Mouse (Mus musculus): ENCODE results near the gene Itgb4. TPM values are rescaled to one million over a fixed set of nuclear protein-coding genes. Genes with fewer than 3 reads are reported as not detected.
A peak's percentile ranks its signal among the peaks of the same experiment; 100 is the strongest.
"Not testable (repeated sequence)": the region's sequence is repeated elsewhere in the genome, so short reads cannot be mapped to it uniquely, and the experiment has no call there.

Gene Itgb4
- polyA plus RNA-seq, 1 experiment from 2014 or later, result 0.40 TPM

DNA sequence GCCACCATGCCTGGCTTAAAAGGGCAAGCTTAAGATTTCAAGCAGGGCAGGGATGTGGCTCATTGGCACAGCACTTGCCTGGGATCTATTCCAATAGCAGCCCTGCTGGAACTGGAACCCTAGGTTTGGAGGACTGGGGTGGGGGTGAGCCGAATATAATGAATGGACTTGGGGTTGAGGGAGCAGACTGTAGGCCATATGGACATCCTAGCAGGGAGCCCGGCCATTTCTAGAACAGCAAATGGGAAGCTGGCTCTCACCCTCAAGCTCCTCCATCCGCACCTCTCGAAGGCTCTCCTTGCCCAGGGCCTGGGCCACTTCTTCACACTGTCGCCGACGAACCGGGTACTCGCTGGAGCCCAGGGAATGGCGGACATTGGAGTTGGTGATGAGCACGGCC is 35.2 kb downstream of the Itgb4 start:
- no peak overlapping the region for H3K27ac ChIP-seq (ENCODE audit: low read length)
- no peak overlapping the region for H3K4me3 ChIP-seq (ENCODE audit: low read depth, low read length)
- ATAC-seq (ENCODE audit: low read depth), result no peak
- peaks cover 27% of the 10 kb centered on the region for H3K4me1 ChIP-seq (ENCODE audit: control insufficient read depth, low read depth, low read length)
- WGBS (ENCODE audit: insufficient replicate concordance), result 78% methylated on average over 11 of the region's 11 CpGs
- H3K4me2 ChIP-seq (ENCODE audit: low read depth, low read length), result no peak overlapping the region
- H3K9me3 ChIP-seq (replicated peaks; ENCODE audit: control insufficient read depth, low read length), result no peaks in the 10 kb centered on the region
- 0 out of 2 replicates have a peak, but pooled peaks cover 3% of the 10 kb centered on the region for H3K36me3 ChIP-seq (ENCODE audit: control insufficient read depth, insufficient read depth)
- peaks cover 12% of the 10 kb centered on the region for H3K27me3 ChIP-seq (ENCODE audit: control insufficient read depth, insufficient read depth, low read depth, low read length)
- no peak overlapping the region for H3K9ac ChIP-seq (ENCODE audit: low read depth, low read length)

DNA sequence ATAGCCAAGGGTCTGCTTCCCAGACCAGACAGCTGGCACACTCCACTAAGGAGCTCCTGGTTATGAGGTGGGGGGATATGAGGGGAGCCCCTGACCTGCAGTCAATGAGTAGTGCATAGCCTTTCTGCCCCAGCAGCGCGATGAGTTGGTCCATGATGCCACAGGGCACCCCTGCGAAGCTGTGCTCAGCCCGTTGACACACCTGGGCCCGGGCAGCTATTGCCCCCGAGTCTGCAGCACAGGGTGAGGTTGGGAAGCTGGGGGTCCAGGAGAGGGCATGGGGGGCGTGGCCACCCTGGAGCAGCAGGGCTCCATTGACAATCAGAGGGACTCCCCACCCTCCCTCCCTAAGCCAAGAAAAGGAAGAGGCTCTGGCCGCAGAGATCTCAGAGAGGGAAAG is 35.6 kb downstream of the Itgb4 start:
- no peak overlapping the region for H3K9ac ChIP-seq (ENCODE audit: low read depth, low read length)
- H3K27me3 ChIP-seq (ENCODE audit: control insufficient read depth, insufficient read depth, low read depth, low read length), result peaks cover 12% of the 10 kb centered on the region
- no peak for ATAC-seq (ENCODE audit: low read depth)
- H3K27ac ChIP-seq (ENCODE audit: low read length), result no peak overlapping the region
- H3K36me3 ChIP-seq (ENCODE audit: control insufficient read depth, insufficient read depth), result 0 out of 2 replicates have a peak, but pooled peaks cover 3% of the 10 kb centered on the region
- peaks cover 23% of the 10 kb centered on the region for H3K4me1 ChIP-seq (ENCODE audit: control insufficient read depth, low read depth, low read length)
- H3K4me3 ChIP-seq (ENCODE audit: low read depth, low read length), result no peak overlapping the region
- WGBS (ENCODE audit: insufficient replicate concordance), result 74% methylated on average over 8 of the region's 8 CpGs
- no peak overlapping the region for H3K4me2 ChIP-seq (ENCODE audit: low read depth, low read length)
- H3K9me3 ChIP-seq (replicated peaks; ENCODE audit: control insufficient read depth, low read length), result no peaks in the 10 kb centered on the region

DNA sequence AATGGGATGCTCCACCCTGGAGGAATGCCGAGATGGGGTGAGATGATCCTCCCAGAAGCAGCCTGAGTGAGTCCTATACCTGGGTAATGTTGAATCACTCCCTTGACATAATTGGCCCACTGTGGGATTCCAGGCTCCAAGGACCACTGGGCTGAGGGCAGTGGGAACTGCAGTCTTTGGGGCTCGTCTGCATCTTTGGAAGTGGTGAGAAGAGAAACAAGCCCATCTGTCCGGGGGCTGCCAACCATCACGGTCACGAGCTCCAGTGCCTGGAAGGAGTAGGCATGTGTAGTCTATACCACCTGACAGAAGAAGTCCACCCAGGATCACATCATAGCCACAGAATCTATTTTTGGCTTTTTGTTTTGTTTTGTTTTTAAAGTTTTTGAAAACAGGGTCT is 36.4 kb downstream of the Itgb4 start:
- Histone ChIP-seq H3K9ac (ENCODE audit: low read depth, low read length) (no peak overlapping the region), H3K27ac (ENCODE audit: low read length) (no peak overlapping the region), H3K4me1 (ENCODE audit: control insufficient read depth, low read depth, low read length) (peaks cover 16% of the 10 kb centered on the region), H3K27me3 (ENCODE audit: control insufficient read depth, insufficient read depth, low read depth, low read length) (peaks cover 12% of the 10 kb centered on the region), H3K9me3 (replicated peaks; ENCODE audit: control insufficient read depth, low read length) (no peaks in the 10 kb centered on the region), H3K36me3 (ENCODE audit: control insufficient read depth, insufficient read depth) (0 out of 2 replicates have a peak, but pooled peaks cover 3% of the 10 kb centered on the region), H3K4me3 (ENCODE audit: low read depth, low read length) (no peak overlapping the region), H3K4me2 (ENCODE audit: low read depth, low read length) (no peak overlapping the region)
- WGBS (ENCODE audit: insufficient replicate concordance), result 69% methylated on average over 5 of the region's 5 CpGs
- ATAC-seq (ENCODE audit: low read depth), result no peak

DNA sequence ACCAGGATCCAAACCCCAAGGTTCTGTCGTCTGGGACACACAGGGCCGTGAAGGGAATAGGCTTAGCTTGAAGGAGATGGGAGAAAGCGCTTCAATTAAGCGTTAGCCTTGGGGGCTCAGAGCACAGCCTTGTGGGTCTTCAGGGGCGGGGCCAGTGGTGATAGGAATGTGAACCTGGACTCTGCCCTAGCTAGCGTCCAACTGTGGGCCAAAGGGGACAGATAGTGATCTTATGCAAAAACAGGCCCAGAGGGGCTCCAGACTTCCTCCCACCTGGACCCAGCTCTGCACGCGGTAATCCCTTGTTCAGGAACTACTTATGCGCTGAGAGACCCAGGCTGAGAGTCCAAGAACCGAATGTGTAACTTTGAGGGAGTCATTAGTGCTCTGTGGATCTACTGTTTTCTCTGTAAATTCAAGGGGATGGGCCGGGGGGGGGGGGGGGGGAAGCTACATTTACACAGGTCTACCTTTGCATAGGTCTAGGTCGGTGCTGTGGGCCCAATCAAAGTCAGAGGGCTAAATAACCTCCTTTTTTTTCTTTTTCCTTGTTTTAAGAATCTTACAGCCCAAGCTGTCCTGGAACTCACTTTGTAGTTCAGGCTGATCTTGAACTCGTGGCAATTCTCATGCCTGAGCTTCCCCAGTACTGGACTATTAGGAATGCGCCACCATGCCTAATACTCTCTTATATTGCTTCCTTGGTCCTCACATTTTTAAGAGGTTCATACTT is 37.2 kb downstream of the Itgb4 start:
- H3K27me3 ChIP-seq (ENCODE audit: control insufficient read depth, insufficient read depth, low read depth, low read length), result peaks cover 12% of the 10 kb centered on the region
- H3K9ac ChIP-seq (ENCODE audit: low read depth, low read length), result peak overlapping the region; percentile 78
- 0 out of 2 replicates have a peak, but pooled peaks cover 3% of the 10 kb centered on the region for H3K36me3 ChIP-seq (ENCODE audit: control insufficient read depth, insufficient read depth)
- H3K9me3 ChIP-seq (replicated peaks; ENCODE audit: control insufficient read depth, low read length), result no peaks in the 10 kb centered on the region
- H3K4me3 ChIP-seq (ENCODE audit: low read depth, low read length), result peak overlapping the region; percentile 70
- peak overlapping the region; percentile 85; the same call in 1 of the 2 replicates for H3K27ac ChIP-seq (ENCODE audit: low read length)
- 15% methylated on average over 14 of the region's 14 CpGs for WGBS (ENCODE audit: insufficient replicate concordance)
- ATAC-seq (ENCODE audit: low read depth), result peak; percentile 49
- H3K4me2 ChIP-seq (ENCODE audit: low read depth, low read length), result peak overlapping the region; percentile 91
- peaks cover 12% of the 10 kb centered on the region for H3K4me1 ChIP-seq (ENCODE audit: control insufficient read depth, low read depth, low read length)

DNA sequence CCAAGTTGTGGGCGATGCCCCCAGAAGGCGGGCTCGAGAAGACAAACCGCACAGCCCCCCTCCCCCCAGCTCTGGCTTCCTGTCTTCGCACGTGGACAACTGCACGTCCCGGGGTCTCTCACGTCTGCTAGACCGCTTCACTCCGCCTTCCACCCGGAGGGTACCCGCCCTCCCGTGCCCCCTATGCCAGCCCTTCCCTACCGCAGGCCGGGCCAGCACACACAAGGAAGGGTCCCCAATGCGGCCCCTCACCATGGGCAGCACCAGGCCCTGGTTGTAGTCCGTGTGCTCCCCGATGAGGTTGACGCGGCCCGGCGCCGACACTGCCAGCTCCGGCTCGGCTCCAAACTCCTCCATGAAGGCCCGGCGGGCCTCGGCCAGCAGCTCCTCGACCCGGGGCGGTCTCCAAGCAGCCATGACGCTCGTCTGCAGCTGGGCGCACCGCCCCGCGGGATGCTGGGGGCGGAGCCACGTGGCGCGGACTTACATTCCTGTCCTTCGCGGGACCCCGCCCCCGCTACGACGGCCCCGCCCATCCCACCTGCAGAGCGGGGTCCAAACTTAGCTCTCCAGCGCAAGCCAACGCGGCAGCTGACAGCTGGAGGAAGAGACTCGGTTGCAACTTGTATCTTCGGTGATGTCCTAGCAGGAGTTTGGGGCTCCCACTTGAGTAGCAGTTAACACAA is 37.9 kb downstream of the Itgb4 start, which contains the start of gene Galk1:
Gene Galk1 (minus strand): TSS at position 458 of the 686 bp plus-strand sequence.
- H3K4me3 ChIP-seq (ENCODE audit: low read depth, low read length), result peak within 1 kb of the TSS; percentile 70
- peaks cover 12% of the 10 kb centered on the region for H3K4me1 ChIP-seq (ENCODE audit: control insufficient read depth, low read depth, low read length)
- no peaks in the 10 kb centered on the region for H3K9me3 ChIP-seq (replicated peaks; ENCODE audit: control insufficient read depth, low read length)
- WGBS (ENCODE audit: insufficient replicate concordance), result under 1% methylated on average over 54 of the region's 55 CpGs
- peak within 1 kb of the TSS; percentile 78 for H3K9ac ChIP-seq (ENCODE audit: low read depth, low read length)
- ATAC-seq (ENCODE audit: low read depth), result peak; percentile 87
- peak within 1 kb of the TSS; percentile 85 for H3K27ac ChIP-seq (ENCODE audit: low read length)
- 0 out of 2 replicates have a peak, but pooled peaks cover 3% of the 10 kb centered on the region for H3K36me3 ChIP-seq (ENCODE audit: control insufficient read depth, insufficient read depth)
- H3K4me2 ChIP-seq (ENCODE audit: low read depth, low read length), result peak within 1 kb of the TSS; percentile 91
- H3K27me3 ChIP-seq (ENCODE audit: control insufficient read depth, insufficient read depth, low read depth, low read length), result peaks cover 12% of the 10 kb centered on the region

DNA sequence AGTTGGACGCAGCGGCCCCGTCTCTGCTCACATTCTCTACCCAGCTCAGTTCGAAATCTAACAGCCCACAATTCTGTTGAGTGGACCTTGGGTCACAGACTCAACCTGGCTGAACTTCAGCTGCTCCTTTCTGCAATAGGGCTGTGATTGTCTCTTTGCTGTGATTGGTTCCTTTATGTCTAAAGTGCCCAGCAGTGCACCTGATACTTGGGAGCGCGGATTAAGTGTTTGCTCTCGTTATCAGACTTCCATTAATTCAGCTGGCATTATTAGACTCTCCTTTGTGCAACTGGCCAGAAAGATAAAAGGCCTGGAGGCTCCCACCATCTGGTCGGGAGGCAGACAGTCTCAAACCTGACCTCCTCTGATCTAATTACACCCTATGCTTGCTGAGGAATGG is 40.3 kb downstream of the Itgb4 start:
- Histone ChIP-seq H3K36me3 (ENCODE audit: control insufficient read depth, insufficient read depth) (no peaks in the 10 kb centered on the region), H3K4me1 (ENCODE audit: control insufficient read depth, low read depth, low read length) (peaks cover 12% of the 10 kb centered on the region), H3K9me3 (replicated peaks; ENCODE audit: control insufficient read depth, low read length) (no peaks in the 10 kb centered on the region), H3K9ac (ENCODE audit: low read depth, low read length) (no peak overlapping the region), H3K4me3 (ENCODE audit: low read depth, low read length) (no peak overlapping the region), H3K4me2 (ENCODE audit: low read depth, low read length) (no peak overlapping the region), H3K27me3 (ENCODE audit: control insufficient read depth, insufficient read depth, low read depth, low read length) (peaks cover 12% of the 10 kb centered on the region), H3K27ac (ENCODE audit: low read length) (no peak overlapping the region)
- ATAC-seq (ENCODE audit: low read depth), result no peak
- WGBS (ENCODE audit: insufficient replicate concordance), result 45% methylated on average over 8 of the region's 8 CpGs

DNA sequence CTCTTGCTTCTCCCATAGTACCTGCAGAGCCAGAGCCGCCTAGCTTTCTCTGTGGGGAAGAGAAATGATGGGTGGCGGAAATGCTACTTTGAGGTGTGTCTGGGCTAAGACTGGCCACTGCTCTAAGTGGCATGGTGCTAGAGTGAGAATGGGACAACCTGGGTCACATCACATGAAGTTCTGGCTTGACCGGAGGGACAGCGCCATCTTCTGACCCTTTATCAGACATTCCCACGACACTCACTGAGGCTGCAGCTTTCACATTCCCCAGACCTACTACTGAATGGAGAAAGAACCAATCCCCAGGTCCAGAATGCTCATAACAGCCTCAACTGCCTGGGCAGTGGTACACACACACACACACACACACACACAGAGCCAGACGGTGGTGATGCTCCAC is 43.6 kb downstream of the Itgb4 start:
- Histone ChIP-seq H3K4me1 (ENCODE audit: control insufficient read depth, low read depth, low read length) (peaks cover 10% of the 10 kb centered on the region), H3K9me3 (replicated peaks; ENCODE audit: control insufficient read depth, low read length) (no peaks in the 10 kb centered on the region), H3K36me3 (ENCODE audit: control insufficient read depth, insufficient read depth) (peaks cover 13% of the 10 kb centered on the region), H3K27ac (ENCODE audit: low read length) (no peak overlapping the region), H3K4me3 (ENCODE audit: low read depth, low read length) (no peak overlapping the region), H3K4me2 (ENCODE audit: low read depth, low read length) (no peak overlapping the region), H3K27me3 (ENCODE audit: control insufficient read depth, insufficient read depth, low read depth, low read length) (peaks cover 4% of the 10 kb centered on the region), H3K9ac (ENCODE audit: low read depth, low read length) (no peak overlapping the region)
- 32% methylated on average over 6 of the region's 6 CpGs for WGBS (ENCODE audit: insufficient replicate concordance)
- ATAC-seq (ENCODE audit: low read depth), result no peak

DNA sequence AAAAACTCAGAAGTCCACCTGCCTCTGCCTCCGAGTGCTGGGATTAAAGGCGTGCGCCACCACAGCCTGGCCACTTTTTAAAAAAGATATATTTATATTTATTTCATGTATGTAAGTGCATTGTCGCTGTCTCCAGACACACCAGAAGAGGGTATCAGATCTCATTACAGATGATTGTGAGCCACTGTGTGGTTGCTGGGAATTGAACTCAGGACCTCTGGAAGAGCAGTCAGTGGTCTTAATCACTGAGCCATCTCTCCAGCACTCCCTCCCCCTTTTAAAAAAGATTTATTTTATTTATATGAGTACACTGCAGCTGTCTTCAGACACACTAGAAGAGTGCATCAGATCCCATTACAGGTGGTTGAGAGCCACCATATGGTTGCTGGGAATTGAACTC is 44.4 kb downstream of the Itgb4 start:
- not testable (repeated sequence) for H3K9ac ChIP-seq (ENCODE audit: low read depth, low read length); H3K4me3 ChIP-seq (ENCODE audit: low read depth, low read length); H3K27ac ChIP-seq (ENCODE audit: low read length); ATAC-seq (ENCODE audit: low read depth); H3K4me2 ChIP-seq (ENCODE audit: low read depth, low read length); H3K27me3 ChIP-seq (ENCODE audit: control insufficient read depth, insufficient read depth, low read depth, low read length); H3K9me3 ChIP-seq (replicated peaks; ENCODE audit: control insufficient read depth, low read length)
- H3K4me1 ChIP-seq (ENCODE audit: control insufficient read depth, low read depth, low read length), result peaks cover 10% of the 10 kb centered on the region
- H3K36me3 ChIP-seq (ENCODE audit: control insufficient read depth, insufficient read depth), result peaks cover 13% of the 10 kb centered on the region
- 81% methylated on average over 4 of the region's 4 CpGs for WGBS (ENCODE audit: insufficient replicate concordance)

DNA sequence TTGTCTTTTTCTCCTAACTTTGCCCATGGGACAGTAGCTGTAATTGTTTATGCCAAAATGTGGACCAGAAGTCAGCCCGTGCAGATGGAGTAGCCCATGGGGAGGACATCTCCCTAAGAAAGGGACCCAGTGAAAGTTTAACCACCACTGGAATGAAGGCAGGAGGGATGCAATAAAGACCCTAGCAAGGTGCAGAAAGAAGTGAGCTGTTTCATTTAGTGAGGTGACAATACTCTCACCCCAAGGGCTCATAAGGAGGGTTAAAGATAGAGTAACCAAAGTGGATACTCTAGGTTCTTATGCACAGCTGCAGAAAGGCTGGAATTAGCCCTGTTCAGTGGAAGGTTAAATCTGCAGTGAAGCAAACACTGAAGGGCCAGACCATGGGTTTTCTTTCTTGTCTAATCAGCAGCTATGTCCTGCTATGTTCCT is 44.9 kb downstream of the Itgb4 start:
- peaks cover 10% of the 10 kb centered on the region for H3K4me1 ChIP-seq (ENCODE audit: control insufficient read depth, low read depth, low read length)
- no peaks in the 10 kb centered on the region for H3K27me3 ChIP-seq (ENCODE audit: control insufficient read depth, insufficient read depth, low read depth, low read length)
- H3K27ac ChIP-seq (ENCODE audit: low read length), result no peak overlapping the region
- no peaks in the 10 kb centered on the region for H3K9me3 ChIP-seq (replicated peaks; ENCODE audit: control insufficient read depth, low read length)
- H3K4me3 ChIP-seq (ENCODE audit: low read depth, low read length), result no peak overlapping the region
- H3K9ac ChIP-seq (ENCODE audit: low read depth, low read length), result no peak overlapping the region
- ATAC-seq (ENCODE audit: low read depth), result no peak
- no peak overlapping the region for H3K4me2 ChIP-seq (ENCODE audit: low read depth, low read length)
- 73% methylated on average over 1 of the region's 1 CpGs for WGBS (ENCODE audit: insufficient replicate concordance)
- peaks cover 13% of the 10 kb centered on the region for H3K36me3 ChIP-seq (ENCODE audit: control insufficient read depth, insufficient read depth)
